In genomic region chr10:5085792-5086191, GRCm38 (mm10) we compare ENCODE assay signal across 18 mouse cellular contexts. TPM values are rescaled to one million over a fixed set of nuclear protein-coding genes. Genes with fewer than 3 reads are reported as not detected.
A peak's percentile ranks its signal among the peaks of the same experiment; 100 is the strongest.
DNase-seq lines count a peak whose midpoint lies in the region.
"Had no signal": no experiment of that assay in that cellular context is flagged by ENCODE, and none has a peak within 500 bp of the region (broad histone marks: within the 10 kb centered on the region; RNA-seq: fewer than 3 reads in every experiment).

No protein-coding gene starts in this region.

- peak; percentile 9 for DNase-seq in kidney, postnatal 10 days
- DNase-seq in kidney, postnatal 36 days: no peak
- peak; percentile 29 for DNase-seq in ES-CJ7 (ENCODE audit: low read depth, low spot score)
- peak; percentile 83 for DNase-seq in NIH3T3 (ENCODE audit: low read depth)
- peak; percentile 49 for DNase-seq in fibroblast of lung, adult 2 months (ENCODE audit: low read depth)
- no peak for DNase-seq in cerebellum, postnatal 36 days
- DNase-seq in gastrocnemius, postnatal 4 days (ENCODE audit: low spot score in 2 of 2): no peak
- DNase-seq: cerebellum, adult 9-11 months; embryo, embryonic 11 days; heart, postnatal 36 days; liver; liver, postnatal 0 days; lung, postnatal 36 days; thymus, postnatal 36 days had no signal

RNA-seq across cellular contexts. Expression of gene Gm10097, which starts 16.8 kb away (rescaled TPM):
- 1 to 10 TPM; 1.2 to 1.4 TPM for total RNA-seq in gastrocnemius, postnatal 4 days (2021)
- total RNA-seq: granulocyte monocyte progenitor cell, adult 5-6 weeks; layer of hippocampus, postnatal 14 days; left cerebral cortex, postnatal 25 days; neutrophil, adult 5-6 weeks had no signal

Comparison
In these comparisons a context has a peak if more than half of its experiments do, and no peak if none do; other contexts are left out.
1. DNase-seq: peak in kidney, postnatal 10 days (single experiment), ES-CJ7 (single experiment), NIH3T3 (single experiment) and fibroblast of lung, adult 2 months (single experiment); none in kidney, postnatal 36 days (0 of 2), cerebellum, postnatal 36 days (0 of 2) and gastrocnemius, postnatal 4 days (0 of 2).